Mouse (Mus musculus) cortical plate, adult 2 months (tissue): Measurements from ENCODE around the gene Arcn1. TPM values are rescaled to one million over a fixed set of nuclear protein-coding genes. Genes with fewer than 3 reads are reported as not detected.

Experiments
- H3K27ac ChIP-seq: fragments of 200-500 bp; 2 replicates; pipeline ENCODE4 v1.5.1; 2012; ENCODE audit warnings: low read length, control low read depth, inconsistent platforms; ENCODE audit not compliant: insufficient read depth
- H3K4me1 ChIP-seq: fragments of 200-500 bp; 2 replicates; pipeline ENCODE4 v1.6.1; 2011; ENCODE audit warnings: low read length; ENCODE audit not compliant: control insufficient read depth, insufficient read depth
- H3K4me3 ChIP-seq: fragments of 200-500 bp; 2 replicates; pipeline ENCODE4 v1.5.1; 2011; ENCODE audit warnings: mild to moderate bottlenecking, low read length, control low read depth; ENCODE audit not compliant: insufficient read depth
- CTCF ChIP-seq: fragments of 200-500 bp; IDR thresholded peaks from 2 replicates; pipeline ENCODE4 v1.5.1; 2011; ENCODE audit warnings: mild to moderate bottlenecking, control low read depth, low read length; ENCODE audit not compliant: insufficient read depth; ENCODE audit errors: extremely low read depth
- POLR2A ChIP-seq: fragments of 200-500 bp; IDR thresholded peaks from 2 replicates; pipeline ENCODE4 v1.6.1; 2011; ENCODE audit warnings: mild to moderate bottlenecking, low read length, control low read depth; ENCODE audit not compliant: insufficient read depth; ENCODE audit errors: extremely low read depth
- polyA plus RNA-seq: library from polyadenylated mRNA; depleted of rRNA; stranded (reverse); fragments of >200 nt; gene quantifications from 2 replicates; pipeline ENCODE4 v1.2.3, GENCODE M21; 2012

Gene Arcn1
- polyA plus RNA-seq, 1 experiment = 48.6 TPM

GRCm38 (mm10) chr9:44721154-44721876 lies 46.3 kb downstream of the Arcn1 start:
- H3K4me3 ChIP-seq = peak overlapping the region; percentile 59
- H3K4me1 ChIP-seq = peaks cover 12% of the 10 kb centered on the region
- H3K27ac ChIP-seq = peak overlapping the region; percentile 69
- TF ChIP-seq POLR2A (no peak), CTCF (no peak)

GRCm38 (mm10) chr9:44720358-44721153 lies 47.1 kb downstream of the Arcn1 start:
- Histone ChIP-seq H3K4me1 (peaks cover 12% of the 10 kb centered on the region), H3K27ac (peak overlapping the region; percentile 69), H3K4me3 (peak overlapping the region; percentile 59)
- TF ChIP-seq POLR2A (no peak), CTCF (no peak)

GRCm38 (mm10) chr9:44719632-44720357 lies 47.9 kb downstream of the Arcn1 start:
- no peak for TF ChIP-seq CTCF
- TF ChIP-seq POLR2A = no peak
- Histone ChIP-seq H3K4me3 (peak overlapping the region; percentile 59; the same call in 1 of the 2 replicates), H3K4me1 (peaks cover 12% of the 10 kb centered on the region), H3K27ac (no peak overlapping the region)

GRCm38 (mm10) chr9:44718937-44719631 lies 48.6 kb downstream of the Arcn1 start:
- Histone ChIP-seq H3K4me1 (peaks cover 8% of the 10 kb centered on the region), H3K4me3 (no peak overlapping the region; the same call in 1 of the 2 replicates), H3K27ac (no peak overlapping the region)
- TF ChIP-seq CTCF = no peak
- TF ChIP-seq POLR2A = no peak

- TF ChIP-seq CTCF = no peak
- no peak for TF ChIP-seq POLR2A
- Histone ChIP-seq H3K27ac (0 out of 2 replicates have a peak overlapping the region, but pooled peaks have one; percentile 40), H3K4me1 (peaks cover 4% of the 10 kb centered on the region; the same call in 1 of the 2 replicates), H3K4me3 (no peak overlapping the region)
Observed at GRCm38 (mm10) chr9:44717822-44718242, 49.8 kb downstream of the Arcn1 start.

DNA sequence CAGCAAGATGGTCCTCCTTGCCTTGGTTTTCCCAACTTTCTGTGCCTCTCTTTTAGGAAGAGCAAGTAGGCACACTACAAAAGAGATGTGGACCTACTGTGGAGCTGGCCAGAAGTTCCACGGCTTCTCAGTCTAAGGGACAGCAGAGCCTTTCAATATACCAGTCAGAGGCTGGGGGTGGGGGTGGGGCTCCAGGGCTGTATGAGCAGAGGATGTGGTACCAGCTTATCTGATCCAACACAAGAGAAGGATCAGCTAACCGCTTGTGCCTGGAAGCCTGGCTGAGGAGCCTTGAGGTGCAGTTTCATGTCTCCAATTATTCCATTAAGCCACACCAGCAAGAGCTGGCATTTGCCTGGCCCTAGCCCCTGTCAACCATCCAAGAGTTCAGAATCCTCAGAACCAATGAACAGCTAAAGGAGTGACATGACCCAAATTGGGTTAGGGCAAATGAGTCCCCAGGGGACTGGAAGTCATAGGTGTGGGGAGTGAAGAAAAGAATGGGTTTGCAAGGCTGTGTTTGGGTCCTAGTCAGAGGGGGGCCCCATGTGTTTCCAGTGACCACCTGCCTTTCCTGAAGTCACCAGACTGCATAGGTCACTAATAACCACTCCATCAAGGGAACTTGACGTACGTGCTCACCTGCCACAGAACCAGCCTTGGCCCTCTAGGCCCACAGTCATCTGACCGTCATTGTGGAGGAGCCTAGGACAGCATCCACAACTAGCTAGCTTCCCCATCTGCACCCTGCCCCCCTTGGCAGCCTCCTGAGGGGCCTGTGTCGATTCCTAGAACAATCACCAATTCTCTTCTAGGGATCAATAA lies 50.4 kb downstream of the Arcn1 start:
- H3K4me1 ChIP-seq = peaks cover 4% of the 10 kb centered on the region; the same call in 1 of the 2 replicates
- no peak overlapping the region for H3K27ac ChIP-seq
- TF ChIP-seq CTCF = no peak
- no peak for TF ChIP-seq POLR2A
- no peak overlapping the region for H3K4me3 ChIP-seq

DNA sequence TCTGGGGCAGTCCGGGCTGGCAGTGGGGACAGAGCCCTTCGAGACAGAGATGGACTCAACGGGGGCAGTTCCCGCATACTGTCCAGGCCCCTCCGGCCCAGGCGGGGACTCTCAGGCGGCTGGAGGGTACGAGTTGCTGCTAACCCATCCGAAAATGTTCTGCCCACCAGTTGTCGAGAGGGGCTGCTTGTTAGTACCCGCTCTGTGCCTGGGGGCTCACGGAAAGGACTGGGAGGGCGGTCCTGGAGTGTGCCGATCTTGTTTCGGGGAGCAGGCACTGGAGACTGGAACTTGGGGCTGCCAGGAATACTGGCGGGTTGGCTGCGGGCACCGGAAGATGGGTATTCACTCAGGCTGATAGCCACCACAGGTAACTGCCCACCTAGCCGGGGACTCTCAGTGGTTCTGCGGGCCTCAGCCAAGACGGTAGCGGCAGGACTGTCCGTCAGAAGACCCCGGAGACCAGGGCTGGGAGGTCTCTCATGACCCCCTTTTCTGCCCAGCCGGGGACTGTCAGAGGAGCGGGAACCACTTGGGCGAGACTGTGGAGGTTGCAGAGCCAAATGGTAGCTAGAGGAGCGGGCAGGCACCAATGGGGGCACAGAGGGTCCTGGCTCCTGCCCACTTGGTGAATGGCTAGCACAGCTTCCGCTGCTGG lies 51.8 kb downstream of the Arcn1 start:
- Histone ChIP-seq H3K4me1 (no peaks in the 10 kb centered on the region), H3K27ac (no peak overlapping the region), H3K4me3 (no peak overlapping the region)
- TF ChIP-seq CTCF (no peak), POLR2A (no peak)

GRCm38 (mm10) chr9:44715109-44715508 lies 52.5 kb downstream of the Arcn1 start:
- Histone ChIP-seq H3K4me3 (no peak overlapping the region), H3K27ac (no peak overlapping the region), H3K4me1 (no peaks in the 10 kb centered on the region)
- TF ChIP-seq CTCF = no peak
- TF ChIP-seq POLR2A = no peak
